Mouse (Mus musculus) mammary gland, adult 2 months (tissue): Measurements from ENCODE around the gene Nup50. TPM values are rescaled to one million over a fixed set of nuclear protein-coding genes. Genes with fewer than 3 reads are reported as not detected.

Source experiments
- polyA plus RNA-seq: library from polyadenylated mRNA; depleted of rRNA; stranded (reverse); fragments of >200 nt; gene quantifications from 2 replicates; pipeline ENCODE4 v1.2.3, GENCODE M21; 2012; ENCODE audit warnings: low replicate concordance; rRNA removed

Nup50 gene
- 6.8 TPM in 2 replicates for polyA plus RNA-seq

GRCm38 (mm10) chr15:84922884-84923507 is at the start of gene Nup50:
Nup50 (plus strand) TSS chr15:84923411.

DNA sequence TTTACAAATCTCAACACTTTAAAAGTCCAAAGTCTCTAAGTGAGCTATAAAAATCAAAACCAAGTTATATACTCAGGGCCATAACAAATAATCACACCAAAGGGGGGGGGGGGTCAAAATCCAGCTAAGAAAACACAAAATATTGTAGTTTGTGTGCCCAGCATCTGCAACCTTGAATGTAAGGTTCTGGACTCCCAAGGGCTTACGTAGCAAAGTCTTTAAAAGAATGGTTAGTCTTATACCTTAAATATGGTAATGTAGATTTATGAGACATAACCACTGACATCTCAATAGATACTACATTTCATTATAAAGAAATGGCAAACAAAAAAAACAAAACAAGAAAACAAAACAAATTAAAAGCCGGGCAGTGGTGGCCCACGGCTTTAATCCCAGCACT is 3.3 kb upstream of the Nup50 start, which contains the start of gene Gm29666:
Gene Gm29666 (minus strand): TSS at position 101 of the 400 bp plus-strand sequence.

DNA sequence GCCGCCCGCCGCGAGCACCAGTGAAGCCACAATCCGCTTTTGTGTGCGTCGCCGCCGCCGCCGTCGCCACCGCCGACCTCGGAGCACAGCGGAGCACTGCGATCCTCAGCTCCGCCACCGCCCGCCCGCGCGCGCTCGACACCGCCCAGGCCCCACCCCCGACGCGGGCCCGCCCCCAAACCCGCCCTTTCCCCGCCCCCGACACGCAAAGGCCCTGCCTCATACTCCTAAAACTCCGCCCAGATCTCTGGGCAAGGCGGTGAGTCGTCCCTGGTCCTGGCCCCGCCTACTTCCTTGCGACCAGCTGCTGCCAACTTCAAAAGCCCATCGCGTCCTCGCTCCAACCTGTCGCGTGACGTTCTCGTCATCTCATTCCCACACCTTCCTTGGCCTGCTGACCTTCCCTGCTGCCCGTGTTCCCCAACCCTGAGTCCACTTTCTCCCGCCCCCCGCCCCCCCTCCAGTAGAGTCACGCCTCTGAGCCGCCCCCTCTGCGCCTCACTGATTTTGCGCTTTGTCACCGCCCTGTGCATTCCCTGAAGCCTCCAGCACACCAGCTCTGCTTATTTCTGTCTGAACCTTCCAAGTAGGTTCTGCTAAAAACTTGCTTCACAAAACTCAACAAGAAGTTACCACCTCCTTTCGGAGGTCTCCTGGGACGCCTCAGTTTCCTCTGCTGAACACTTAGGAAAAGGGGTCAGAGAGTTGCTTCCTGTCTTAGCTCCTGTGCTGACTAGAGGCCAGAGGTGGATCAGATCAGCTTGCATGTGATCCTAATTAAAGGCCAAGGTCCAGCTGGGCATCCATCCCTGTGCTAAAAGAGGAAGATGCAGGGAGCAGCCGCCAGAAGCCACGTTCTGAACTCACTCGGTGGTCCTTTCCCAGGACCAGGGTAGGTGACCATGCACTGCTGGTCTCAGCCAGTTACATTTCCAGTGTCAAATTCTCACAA is 64.9 kb downstream of the Nup50 start, which contains the start of gene 5031439G07Rik:
Gene 5031439G07Rik (minus strand): TSS at position 678 of the 952 bp plus-strand sequence.

Other genes with a start within 250 kb of the Nup50 start
- 3.2 and 5.6 TPM in 2 replicates for gene Arhgap8, start 203.4 kb upstream of the Nup50 start, polyA plus RNA-seq
- gene Phf21b, start 67.4 kb upstream of the Nup50 start, polyA plus RNA-seq = 2.1 and 3.6 TPM in 2 replicates
- gene Gm29666, start 3.4 kb upstream of the Nup50 start, polyA plus RNA-seq = 0.22 and 0.50 TPM in 2 replicates
- 33.1 and 34.4 TPM in 2 replicates for gene 5031439G07Rik, start 65.1 kb downstream of the Nup50 start, polyA plus RNA-seq
- 11.5 and 25.0 TPM in 2 replicates for gene Upk3a, start 93.7 kb downstream of the Nup50 start, polyA plus RNA-seq
- 7.5 and 9.8 TPM in 2 replicates for gene Fam118a, start 105.5 kb downstream of the Nup50 start, polyA plus RNA-seq
- gene Smc1b, start 208.6 kb downstream of the Nup50 start, polyA plus RNA-seq = not detected in 2 replicates
- gene Ribc2, start 208.7 kb downstream of the Nup50 start, polyA plus RNA-seq = not detected in 2 replicates